Mouse (Mus musculus) cerebellum, adult 2 months (tissue): ENCODE measurements around the gene Gm45062.

Experiments
- CTCF ChIP-seq: fragments of 200-500 bp; IDR thresholded peaks from 2 replicates; pipeline ENCODE4 v1.5.1; 2011; ENCODE audit warnings: low read depth, mild to moderate bottlenecking, control low read depth, low read length, moderate library complexity, borderline replicate concordance; ENCODE audit not compliant: insufficient read depth
- POLR2A ChIP-seq: fragments of 200-500 bp; IDR thresholded peaks from 2 replicates; pipeline ENCODE4 v1.6.1; 2011; ENCODE audit warnings: low read length, control low read depth, borderline replicate concordance; ENCODE audit not compliant: insufficient read depth

GRCm38 (mm10) chr6:8259004-8259666 lies at the start of gene Gm45062, which contains the start of the genes Rpa3 and Umad1:
- TF ChIP-seq CTCF, result no peak
- TF ChIP-seq POLR2A, result peak; percentile 70; the same call in 1 of the 2 replicates
